Mouse (Mus musculus): ENCODE measurements around the gene Ppdpf. TPM values are rescaled to one million over a fixed set of nuclear protein-coding genes. Genes with fewer than 3 reads are reported as not detected.

Ppdpf gene
- polyA plus RNA-seq (2014; fragmentation: Nextera tagmentation; extraction: Ambion mirVana) = 402 and 413 TPM in 2 replicates

- Histone ChIP-seq H3K4me1 (ENCODE audit: control insufficient read depth, insufficient read depth, low read length) (peaks cover 5% of the 10 kb centered on the region; the same call in 1 of the 2 replicates), H3K36me3 (ENCODE audit: control insufficient read depth, insufficient read depth, low read length) (no peaks in the 10 kb centered on the region), H3K4me2 (ENCODE audit: low read depth) (peak within 1 kb of the TSS; percentile 73), H3K9ac (ENCODE audit: low read length) (peak within 1 kb of the TSS; percentile 94), H3K27me3 (ENCODE audit: control insufficient read depth, insufficient read depth, low read length) (no peaks in the 10 kb centered on the region), H3K27ac (ENCODE audit: low read depth, low read length) (peak within 1 kb of the TSS; percentile 96), H3K9me3 (ENCODE audit: control insufficient read depth, low read length) (no peaks in the 10 kb centered on the region), H3K4me3 (ENCODE audit: low read depth, low read length) (peak within 1 kb of the TSS; percentile 67)
- DNase-seq (ENCODE audit: low spot score) (peak; percentile 92), ATAC-seq (ENCODE audit: insufficient read depth, low FRiP score, low TSS enrichment) (peak; percentile 91)
- WGBS = under 1% methylated on average over 62 of the region's 64 CpGs
Measured at GRCm38 (mm10) chr2:181187121-181188000, at the start of gene Ppdpf. Gene Ppdpf, plus strand, starts transcription at chr2:181187247.

GRCm38 (mm10) chr2:181139641-181140193, 47.3 kb upstream of the Ppdpf start:
- ATAC-seq (ENCODE audit: insufficient read depth, low FRiP score, low TSS enrichment) (no peak), DNase-seq (ENCODE audit: low spot score) (no peak)
- Histone ChIP-seq H3K9me3 (ENCODE audit: control insufficient read depth, low read length) (no peaks in the 10 kb centered on the region), H3K4me3 (ENCODE audit: low read depth, low read length) (no peak overlapping the region), H3K27ac (ENCODE audit: low read depth, low read length) (no peak overlapping the region), H3K4me2 (ENCODE audit: low read depth) (no peak overlapping the region), H3K9ac (ENCODE audit: low read length) (no peak overlapping the region), H3K4me1 (ENCODE audit: control insufficient read depth, insufficient read depth, low read length) (peaks cover 4% of the 10 kb centered on the region; the same call in 1 of the 2 replicates), H3K27me3 (ENCODE audit: control insufficient read depth, insufficient read depth, low read length) (peaks cover 24% of the 10 kb centered on the region), H3K36me3 (ENCODE audit: control insufficient read depth, insufficient read depth, low read length) (no peaks in the 10 kb centered on the region)
- WGBS = 93% methylated on average over 5 of the region's 5 CpGs

- Histone ChIP-seq H3K4me3 (ENCODE audit: low read depth, low read length) (no peak overlapping the region), H3K36me3 (ENCODE audit: control insufficient read depth, insufficient read depth, low read length) (no peaks in the 10 kb centered on the region), H3K27me3 (ENCODE audit: control insufficient read depth, insufficient read depth, low read length) (peaks cover 10% of the 10 kb centered on the region; the same call in 1 of the 2 replicates), H3K9ac (ENCODE audit: low read length) (no peak overlapping the region), H3K4me2 (ENCODE audit: low read depth) (no peak overlapping the region), H3K4me1 (ENCODE audit: control insufficient read depth, insufficient read depth, low read length) (no peaks in the 10 kb centered on the region), H3K9me3 (ENCODE audit: control insufficient read depth, low read length) (no peaks in the 10 kb centered on the region), H3K27ac (ENCODE audit: low read depth, low read length) (no peak overlapping the region)
- no peak for DNase-seq (ENCODE audit: low spot score)
- ATAC-seq (ENCODE audit: insufficient read depth, low FRiP score, low TSS enrichment) = no peak
- 66% methylated on average over 8 of the region's 8 CpGs for WGBS
Measured at GRCm38 (mm10) chr2:181142703-181143135, 44.3 kb upstream of the Ppdpf start.

- Histone ChIP-seq H3K27me3 (ENCODE audit: control insufficient read depth, insufficient read depth, low read length) (peaks cover 13% of the 10 kb centered on the region; the same call in 1 of the 2 replicates), H3K27ac (ENCODE audit: low read depth, low read length) (no peak overlapping the region), H3K9me3 (ENCODE audit: control insufficient read depth, low read length) (no peaks in the 10 kb centered on the region), H3K4me2 (ENCODE audit: low read depth) (no peak overlapping the region), H3K36me3 (ENCODE audit: control insufficient read depth, insufficient read depth, low read length) (no peaks in the 10 kb centered on the region), H3K4me1 (ENCODE audit: control insufficient read depth, insufficient read depth, low read length) (no peaks in the 10 kb centered on the region), H3K9ac (ENCODE audit: low read length) (no peak overlapping the region), H3K4me3 (ENCODE audit: low read depth, low read length) (no peak overlapping the region)
- DNase-seq (ENCODE audit: low spot score) (no peak), ATAC-seq (ENCODE audit: insufficient read depth, low FRiP score, low TSS enrichment) (no peak)
- 70% methylated on average over 2 of the region's 2 CpGs for WGBS
Measured at GRCm38 (mm10) chr2:181143509-181144276, 43.4 kb upstream of the Ppdpf start.

- WGBS = 88% methylated on average over 2 of the region's 2 CpGs
- H3K4me1 ChIP-seq (ENCODE audit: control insufficient read depth, insufficient read depth, low read length) = no peaks in the 10 kb centered on the region
- H3K27ac ChIP-seq (ENCODE audit: low read depth, low read length) = no peak overlapping the region
- H3K9ac ChIP-seq (ENCODE audit: low read length) = no peak overlapping the region
- H3K27me3 ChIP-seq (ENCODE audit: control insufficient read depth, insufficient read depth, low read length) = peaks cover 13% of the 10 kb centered on the region; the same call in 1 of the 2 replicates
- H3K4me3 ChIP-seq (ENCODE audit: low read depth, low read length) = no peak overlapping the region
- DNase-seq (ENCODE audit: low spot score) (no peak), ATAC-seq (ENCODE audit: insufficient read depth, low FRiP score, low TSS enrichment) (no peak)
- H3K4me2 ChIP-seq (ENCODE audit: low read depth) = no peak overlapping the region
- H3K9me3 ChIP-seq (ENCODE audit: control insufficient read depth, low read length) = no peaks in the 10 kb centered on the region
- H3K36me3 ChIP-seq (ENCODE audit: control insufficient read depth, insufficient read depth, low read length) = no peaks in the 10 kb centered on the region
Measured at GRCm38 (mm10) chr2:181144675-181145074, 42.4 kb upstream of the Ppdpf start.

GRCm38 (mm10) chr2:181146976-181147545, 40.0 kb upstream of the Ppdpf start:
- no peak overlapping the region for H3K27ac ChIP-seq (ENCODE audit: low read depth, low read length)
- H3K4me3 ChIP-seq (ENCODE audit: low read depth, low read length) = peak overlapping the region; percentile 40
- no peaks in the 10 kb centered on the region for H3K9me3 ChIP-seq (ENCODE audit: control insufficient read depth, low read length)
- no peaks in the 10 kb centered on the region for H3K4me1 ChIP-seq (ENCODE audit: control insufficient read depth, insufficient read depth, low read length)
- no peaks in the 10 kb centered on the region for H3K36me3 ChIP-seq (ENCODE audit: control insufficient read depth, insufficient read depth, low read length)
- H3K9ac ChIP-seq (ENCODE audit: low read length) = no peak overlapping the region
- peaks cover 13% of the 10 kb centered on the region; the same call in 1 of the 2 replicates for H3K27me3 ChIP-seq (ENCODE audit: control insufficient read depth, insufficient read depth, low read length)
- ATAC-seq (ENCODE audit: insufficient read depth, low FRiP score, low TSS enrichment) (0 out of 2 replicates have a peak, but pooled peaks have one; percentile 13), DNase-seq (ENCODE audit: low spot score) (no peak)
- 65% methylated on average over 4 of the region's 4 CpGs for WGBS
- peak overlapping the region; percentile 88 for H3K4me2 ChIP-seq (ENCODE audit: low read depth)

DNA sequence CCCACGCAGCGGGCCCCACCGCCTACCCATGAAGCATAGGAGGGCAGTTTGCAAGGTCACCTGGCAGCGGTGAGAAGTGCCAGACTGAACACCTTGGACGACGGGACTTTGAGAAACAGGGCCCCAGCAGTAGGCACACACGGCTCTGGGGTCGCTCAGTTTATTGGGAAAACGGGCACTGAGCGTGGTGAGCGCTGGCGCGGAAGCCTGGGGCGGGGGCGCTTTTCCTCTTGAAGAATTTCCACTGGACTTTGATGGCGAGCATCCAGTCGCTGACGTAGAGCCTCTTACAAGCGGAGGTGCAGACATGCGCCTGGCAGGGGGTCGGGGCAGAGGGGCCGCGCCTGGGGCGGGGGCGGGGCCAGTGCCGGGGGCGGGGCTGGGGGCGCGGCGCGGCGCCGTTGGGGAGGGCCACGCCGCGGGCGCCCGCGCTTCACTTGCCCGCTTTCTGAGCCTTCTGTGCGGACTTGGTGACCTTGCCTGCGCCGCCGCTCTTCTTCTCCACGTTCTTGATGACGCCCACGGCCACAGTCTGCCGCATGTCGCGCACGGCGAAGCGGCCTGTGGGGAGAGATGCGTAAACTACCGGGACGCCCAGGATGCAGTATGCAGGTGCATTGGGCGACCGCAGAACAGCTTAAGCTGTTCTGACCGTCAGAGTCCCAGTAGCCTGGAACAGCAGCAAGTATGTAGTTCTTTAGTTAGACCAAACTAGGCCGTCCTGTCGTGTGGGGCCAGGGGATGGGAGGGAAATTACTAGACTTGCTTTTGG, 39.3 kb upstream of the Ppdpf start:
- Histone ChIP-seq H3K4me1 (ENCODE audit: control insufficient read depth, insufficient read depth, low read length) (no peaks in the 10 kb centered on the region), H3K36me3 (ENCODE audit: control insufficient read depth, insufficient read depth, low read length) (no peaks in the 10 kb centered on the region), H3K27me3 (ENCODE audit: control insufficient read depth, insufficient read depth, low read length) (peaks cover 13% of the 10 kb centered on the region; the same call in 1 of the 2 replicates), H3K27ac (ENCODE audit: low read depth, low read length) (no peak overlapping the region), H3K9me3 (ENCODE audit: control insufficient read depth, low read length) (no peaks in the 10 kb centered on the region), H3K4me2 (ENCODE audit: low read depth) (peak overlapping the region; percentile 88), H3K4me3 (ENCODE audit: low read depth, low read length) (peak overlapping the region; percentile 40), H3K9ac (ENCODE audit: low read length) (peak overlapping the region; percentile 49)
- under 1% methylated on average over 61 of the region's 61 CpGs for WGBS
- DNase-seq (ENCODE audit: low spot score) = peak; percentile 52
- peak; percentile 75 for ATAC-seq (ENCODE audit: insufficient read depth, low FRiP score, low TSS enrichment)
